Mouse (Mus musculus) ES-E14 (cell line): Measurements from ENCODE around the gene Ndel1.

Experiments
- CHD2 ChIP-seq: IDR thresholded peaks from 2 replicates; pipeline ENCODE4 v1.6.1; 2014; ENCODE audit warnings: mild to moderate bottlenecking, low read depth, low read length, inconsistent platforms
- HCFC1 ChIP-seq: IDR thresholded peaks from 2 replicates; pipeline ENCODE4 v1.6.1; 2012; ENCODE audit warnings: low read length, inconsistent platforms, borderline replicate concordance; ENCODE audit not compliant: insufficient read depth
- MAFK ChIP-seq: IDR thresholded peaks from 2 replicates; pipeline ENCODE4 v1.6.1; 2014; ENCODE audit warnings: mild to moderate bottlenecking, low read depth, low read length, inconsistent platforms; ENCODE audit not compliant: insufficient read depth
- ZC3H11A ChIP-seq: IDR thresholded peaks from 2 replicates; pipeline ENCODE4 v1.6.1; 2012; ENCODE audit warnings: low read depth, mild to moderate bottlenecking, inconsistent platforms, low read length, borderline replicate concordance
- ZNF384 ChIP-seq: IDR thresholded peaks from 2 replicates; pipeline ENCODE4 v1.6.1; 2012; ENCODE audit warnings: low read depth, low read length, inconsistent platforms

GRCm38 (mm10) chr11:68878811-68879210 lies 7.2 kb upstream of the Ndel1 start:
- TF ChIP-seq ZNF384 (no peak), HCFC1 (no peak), ZC3H11A (no peak), CHD2 (no peak), MAFK (no peak)
